Mouse (Mus musculus) lung, adult 2 months (tissue): ENCODE measurements around the gene Dnah6.

Experiments
- CTCF ChIP-seq: fragments of 200-500 bp; IDR thresholded peaks from 2 replicates; pipeline ENCODE4 v1.5.1; 2011; ENCODE audit warnings: mild to moderate bottlenecking, low read length, control low read depth; ENCODE audit not compliant: insufficient read depth
- POLR2A ChIP-seq: fragments of 200-500 bp; IDR thresholded peaks from 2 replicates; pipeline ENCODE4 v1.6.1; 2011; ENCODE audit warnings: low read depth, mild to moderate bottlenecking, control low read depth, low read length, borderline replicate concordance; ENCODE audit errors: extremely low read depth

DNA sequence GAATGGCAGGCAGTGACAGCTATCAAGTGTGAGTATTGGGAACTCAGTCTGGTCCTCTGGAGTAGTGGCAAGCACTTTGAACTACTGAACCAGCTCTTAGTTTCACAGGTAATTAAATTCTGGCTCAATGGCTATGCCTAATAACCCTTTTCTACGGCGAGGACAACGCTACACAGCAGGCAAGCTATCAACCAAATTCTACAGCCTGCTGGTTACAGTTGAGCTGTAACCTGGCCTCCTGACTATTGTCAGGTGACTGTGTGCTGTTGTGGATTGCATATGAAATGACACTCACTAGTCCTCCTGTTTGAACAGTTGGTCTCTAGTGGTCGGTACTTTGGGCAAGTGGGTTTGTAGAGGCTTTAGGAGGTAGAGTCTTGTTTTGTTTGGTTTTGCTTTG is 162.3 kb downstream of the Dnah6 start:
- TF ChIP-seq POLR2A (no peak), CTCF (no peak)
